Mouse (Mus musculus) embryonic stem cell, embryonic (primary cell): ENCODE results near the gene Tada3.

ENCODE experiments used
- CTCF ChIA-PET, 4 experiments: fragments of 300-600 bp in 2 of 4; fragments of 350-600 bp in 2 of 4; sonication (Branson Sonifier 250); formaldehyde crosslinking; loops; one replicate each; lab custom pipeline; 2022; ENCODE audit warnings: inconsistent platforms in 2 of 4; lab: Charles Lee
- POLR2A ChIA-PET, 4 experiments: fragments of 300-600 bp in 2 of 4; fragments of 350-600 bp in 2 of 4; sonication (Branson Sonifier 250); formaldehyde crosslinking; loops; one replicate each; lab custom pipeline; 2022; ENCODE audit warnings: antibody characterized with exemption in 4 of 4, inconsistent platforms in 1 of 4; lab: Charles Lee

The Tada3 gene

DNA sequence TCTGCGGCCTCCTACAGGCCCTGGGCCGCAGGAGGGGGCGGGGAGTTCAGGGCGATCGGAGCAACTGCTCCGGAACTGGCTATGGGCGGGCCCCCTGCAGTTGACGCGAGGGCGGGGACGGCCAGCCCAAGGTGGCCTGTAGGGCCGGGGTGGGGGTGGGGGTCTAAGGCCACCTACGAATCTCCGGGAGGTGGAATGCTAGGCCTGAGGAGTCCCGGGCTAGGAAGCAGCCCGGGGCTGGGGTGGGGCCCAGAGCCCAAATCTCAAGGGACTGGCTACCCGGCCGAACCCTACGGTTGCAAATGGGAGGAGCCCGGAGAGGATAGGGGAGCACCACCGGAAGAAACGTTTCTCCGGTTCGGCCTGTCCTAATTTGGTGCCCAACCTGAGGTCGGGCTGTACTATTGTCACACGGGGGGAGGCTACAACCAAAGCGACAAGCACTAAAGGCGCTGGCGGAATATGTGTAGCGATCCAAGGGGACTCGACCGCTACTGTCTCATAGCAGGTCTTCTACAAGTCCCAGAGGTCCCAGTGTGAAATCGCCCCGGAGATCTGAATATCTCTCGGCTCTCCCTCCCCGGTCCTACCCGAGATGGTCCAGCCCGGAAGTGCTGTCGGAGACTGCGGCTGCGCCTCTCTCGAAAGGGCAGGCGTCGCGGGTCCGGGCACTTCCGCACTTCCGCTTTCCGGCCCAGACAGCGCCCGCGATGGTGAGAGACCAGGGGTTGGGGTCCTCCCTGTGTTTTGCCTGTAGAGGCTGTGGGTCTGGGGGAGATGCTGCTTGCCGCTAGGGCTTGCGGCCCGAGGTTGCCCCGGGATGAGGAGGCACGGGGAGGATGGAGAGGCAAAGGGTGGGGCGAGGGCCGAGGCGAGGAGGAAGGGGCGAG, at the start of gene Tada3, which contains the start of gene Arpc4:
TSS of gene Tada3 (minus strand) at position 388 of the 890 bp plus-strand sequence.
TSS of gene Arpc4 (plus strand) at position 620 of the 890 bp plus-strand sequence.
- ChIA-PET POLR2A (interaction anchor here in 3 of 4 experiments (1.1 to 8.2 kb wide), 6 partner anchors 8 to 72 kb away, joined by 3 to 82 read pairs (median 39); partner anchors contain the start of gene Ttll3 (in 2 of the 3)), CTCF (no interaction called here)

- CTCF ChIA-PET = interaction anchor here (0.5 to 1.6 kb wide), 34 partner anchors 8 to 727 kb away, joined by 3 to 12 read pairs (median 4); partner anchors contain the start of genes Rpusd3 (in 3 of the 4), Jagn1 (in 2 of the 4), Cidec (in 1 of the 4) and Il17rc (in 1 of the 4)
- POLR2A ChIA-PET = interaction anchor here in 3 of 4 experiments (0.5 to 2.3 kb wide), 16 partner anchors 8 to 389 kb away, joined by 3 to 8 read pairs (median 4); partner anchors contain the start of genes Rpusd3 (in 2 of the 3) and Ttll3 (in 1 of the 3)
These were observed 49.7 kb upstream of the Tada3 start for GRCm38 (mm10) chr6:113427397-113427796.

DNA sequence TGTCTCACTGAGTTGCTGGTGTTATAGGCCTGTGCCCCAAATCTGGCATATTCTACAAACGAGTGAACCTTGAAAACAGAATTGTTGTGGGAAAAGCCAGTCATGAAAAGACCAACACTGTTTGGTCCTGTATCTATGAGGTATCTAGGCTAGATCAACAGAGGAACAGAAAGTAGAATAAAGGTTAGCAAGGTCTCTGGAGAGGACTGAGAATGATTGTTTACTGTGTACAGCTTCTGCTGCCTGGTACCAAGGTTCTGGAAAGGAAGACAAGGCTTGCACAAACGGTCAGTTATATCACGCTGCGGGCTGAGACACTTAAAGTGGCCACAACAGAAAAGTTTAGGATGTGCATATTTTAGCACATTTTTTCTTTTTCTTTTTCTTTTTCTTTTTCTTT, 49.0 kb upstream of the Tada3 start:
- POLR2A ChIA-PET = interaction anchor here in 3 of 4 experiments (0.5 to 2.3 kb wide), 11 partner anchors 8 to 388 kb away, joined by 3 to 8 read pairs (median 5); partner anchors contain the start of genes Rpusd3 (in 1 of the 3) and Ttll3 (in 1 of the 3)

GRCm38 (mm10) chr6:113424187-113424586, 46.5 kb upstream of the Tada3 start:
- ChIA-PET POLR2A (interaction anchor here in 2 of 4 experiments (0.9 to 1.6 kb wide), 7 partner anchors 14 to 57 kb away, joined by 3 to 4 read pairs (median 3); partner anchors contain the start of genes Jagn1 (in 1 of the 2) and Ttll3 (in 1 of the 2)), CTCF (interaction anchor here in 3 of 4 experiments (0.5 to 1.4 kb wide), 15 partner anchors 9 to 386 kb away, joined by 3 to 12 read pairs (median 4); partner anchors contain the start of genes Cidec (in 1 of the 3), Prrt3 (in 1 of the 3) and Ttll3 (in 1 of the 3))

More for the DNA sequence above, 49.0 kb upstream of the Tada3 start:
- CTCF ChIA-PET = interaction anchor here (0.5 to 1.6 kb wide), 28 partner anchors 8 to 294 kb away, joined by 3 to 12 read pairs (median 4); partner anchors contain the start of genes Rpusd3 (in 3 of the 4), Cidec (in 1 of the 4), Il17rc (in 1 of the 4) and Tatdn2 (in 1 of the 4)

GRCm38 (mm10) chr6:113423000-113423399, 45.3 kb upstream of the Tada3 start:
- ChIA-PET POLR2A (interaction anchor here in 2 of 4 experiments (0.7 to 1.6 kb wide), 5 partner anchors 13 to 34 kb away, joined by 3 to 4 read pairs (median 3); partner anchors contain the start of gene Ttll3 (in 1 of the 2)), CTCF (interaction anchor here in 2 of 4 experiments (0.6 to 1.2 kb wide), 4 partner anchors 18 to 238 kb away, joined by 3 to 4 read pairs (median 4); partner anchors contain the start of gene Ttll3 (in 1 of the 2))

- ChIA-PET POLR2A (interaction anchor here in 3 of 4 experiments (0.7 to 3.4 kb wide), 29 partner anchors 9 to 381 kb away, joined by 3 to 24 read pairs (median 4); partner anchors contain the start of genes Jagn1 (in 2 of the 3), Brpf1 (in 1 of the 3), Cpne9 (in 1 of the 3) and Emc3 (in 1 of the 3)), CTCF (interaction anchor here in 3 of 4 experiments (0.5 to 2.5 kb wide), 8 partner anchors 8 to 75 kb away, joined by 3 to 9 read pairs (median 4); no protein-coding TSS in a partner anchor)
These were observed 41.5 kb upstream of the Tada3 start, which contains the start of gene Rpusd3 for GRCm38 (mm10) chr6:113419199-113419587. Gene Rpusd3 (minus strand): TSS chr6:113419340.

- POLR2A ChIA-PET = interaction anchor here in 3 of 4 experiments (0.6 to 3.4 kb wide), 31 partner anchors 9 to 600 kb away, joined by 3 to 24 read pairs (median 4); partner anchors contain the start of genes Jagn1 (in 2 of the 3), Brpf1 (in 1 of the 3), Cpne9 (in 1 of the 3) and Emc3 (in 1 of the 3)
- CTCF ChIA-PET = interaction anchor here (0.6 to 2.5 kb wide), 6 partner anchors 9 to 23 kb away, joined by 3 to 9 read pairs (median 5); no protein-coding TSS in a partner anchor
These were observed 40.9 kb upstream of the Tada3 start for GRCm38 (mm10) chr6:113418441-113419198.

DNA sequence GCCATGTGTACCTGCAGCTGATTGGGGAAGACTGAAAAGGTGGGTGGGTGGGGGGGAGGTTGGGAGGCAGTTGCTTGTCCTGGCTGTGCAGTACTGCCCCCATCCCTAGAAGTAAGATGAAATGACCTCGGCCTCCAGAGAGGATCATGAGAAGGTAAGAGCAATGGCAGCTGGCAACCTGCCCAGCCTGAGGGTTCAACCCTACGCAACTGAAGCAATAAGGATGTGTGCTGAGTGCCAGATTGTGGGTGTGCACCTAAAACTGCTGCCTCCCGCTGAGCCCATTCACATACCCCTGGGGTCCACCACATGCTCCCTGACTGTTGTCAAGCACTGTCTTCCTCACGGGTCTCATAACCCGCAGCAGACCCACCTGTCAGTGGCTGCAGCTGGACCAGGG, 38.7 kb upstream of the Tada3 start:
- ChIA-PET CTCF (interaction anchor here in 1 of 4 experiments (0.9 kb wide), 1 partner anchor 11 kb away, joined by 3 read pairs; no protein-coding TSS in a partner anchor), POLR2A (interaction anchor here in 3 of 4 experiments (0.6 to 1.4 kb wide), 4 partner anchors 9 to 222 kb away, joined by 3 to 4 read pairs (median 4); partner anchors contain the start of gene Irak2 (in 1 of the 3))

- POLR2A ChIA-PET = interaction anchor here in 2 of 4 experiments (0.9 to 11.7 kb wide), 10 partner anchors 8 to 104 kb away, joined by 3 to 114 read pairs (median 5); partner anchors contain the start of genes Jagn1 (in 1 of the 2), Prrt3 (in 1 of the 2), Rpusd3 (in 1 of the 2) and Ttll3 (in 1 of the 2)
- CTCF ChIA-PET = no interaction called here
These were observed 32.3 kb upstream of the Tada3 start for GRCm38 (mm10) chr6:113410001-113410400.

DNA sequence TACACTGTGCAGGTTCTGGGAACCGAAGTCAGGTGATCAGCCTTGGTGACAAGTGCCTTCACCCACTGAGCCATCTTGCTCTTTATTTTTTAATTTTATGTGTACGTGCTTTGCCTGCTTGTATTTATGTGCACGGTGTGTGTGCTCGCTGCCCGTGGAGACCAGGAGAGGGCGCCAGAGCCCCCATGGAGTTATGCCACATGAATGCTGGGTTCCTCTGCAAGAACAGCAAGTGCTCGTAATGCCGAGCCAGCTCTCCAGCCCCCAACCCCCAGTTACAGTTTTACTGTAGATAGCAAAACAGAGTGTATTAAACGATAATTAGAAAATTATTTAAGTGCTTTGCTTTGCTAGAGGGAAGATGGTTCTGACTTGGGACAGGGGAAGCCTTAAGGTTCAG, 29.0 kb upstream of the Tada3 start:
- ChIA-PET POLR2A (interaction anchor here in 3 of 4 experiments (1.0 to 11.7 kb wide), 11 partner anchors 10 to 80 kb away, joined by 3 to 114 read pairs (median 4); partner anchors contain the start of genes Rpusd3 (in 2 of the 3), Jagn1 (in 1 of the 3), Ogg1 (in 1 of the 3) and Ttll3 (in 1 of the 3)), CTCF (interaction anchor here (0.5 to 2.2 kb wide), 17 partner anchors 12 to 684 kb away, joined by 3 to 12 read pairs (median 4); partner anchors contain the start of genes Cidec (in 1 of the 4), Fancd2os (in 1 of the 4), Rpusd3 (in 1 of the 4) and Ttll3 (in 1 of the 4))

GRCm38 (mm10) chr6:113405483-113405882, 27.8 kb upstream of the Tada3 start:
- ChIA-PET POLR2A (interaction anchor here in 3 of 4 experiments (0.5 to 11.7 kb wide), 12 partner anchors 8 to 38 kb away, joined by 3 to 114 read pairs (median 4); partner anchors contain the start of genes Rpusd3 (in 2 of the 3) and Ttll3 (in 1 of the 3)), CTCF (interaction anchor here (0.6 to 2.2 kb wide), 9 partner anchors 11 to 572 kb away, joined by 3 to 8 read pairs (median 4); partner anchors contain the start of gene Rpusd3 (in 1 of the 4))

DNA sequence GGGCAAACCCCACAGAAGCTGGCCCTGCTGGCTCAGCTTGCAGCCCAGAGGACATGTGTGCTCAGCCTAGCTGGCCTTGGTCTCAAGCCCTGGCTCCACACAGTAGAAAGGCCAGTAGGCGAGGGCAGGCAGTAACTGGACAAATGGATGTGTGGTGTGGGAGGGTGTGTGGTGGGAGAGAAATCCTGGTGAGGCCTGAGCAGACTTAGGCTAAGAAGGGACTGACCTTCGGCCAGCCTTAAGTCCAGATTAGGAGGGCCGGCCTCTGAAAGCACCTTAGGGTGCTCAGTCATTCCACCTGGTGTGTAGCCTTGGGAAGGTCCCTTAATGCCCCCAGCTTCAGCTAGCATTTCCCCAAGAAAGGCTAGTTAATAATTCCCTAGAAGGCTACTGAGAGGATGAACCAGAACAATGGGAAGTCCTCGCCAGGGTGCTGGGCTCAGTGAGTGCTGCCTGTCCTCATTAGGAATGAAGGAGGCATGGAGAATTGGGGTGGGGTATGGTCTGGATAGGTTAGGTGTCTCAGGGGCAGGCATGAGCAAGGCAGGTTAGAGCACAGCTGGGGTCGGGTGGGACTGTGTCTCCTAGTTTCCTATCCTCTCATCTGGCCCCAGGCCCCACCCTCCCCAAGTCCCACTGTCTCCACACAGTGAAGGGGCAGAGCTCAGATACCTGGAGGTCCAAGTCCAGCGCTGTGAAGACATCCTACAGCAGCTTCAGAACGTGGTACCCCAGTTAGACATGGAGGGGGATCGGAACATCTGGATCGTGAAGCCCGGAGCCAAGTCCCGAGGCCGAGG, 27.2 kb upstream of the Tada3 start:
- POLR2A ChIA-PET = interaction anchor here in 3 of 4 experiments (0.5 to 11.7 kb wide), 16 partner anchors 8 to 99 kb away, joined by 3 to 114 read pairs (median 3); partner anchors contain the start of genes Rpusd3 (in 2 of the 3), Ogg1 (in 1 of the 3) and Ttll3 (in 1 of the 3)
- CTCF ChIA-PET = interaction anchor here in 3 of 4 experiments (0.6 to 2.2 kb wide), 7 partner anchors 15 to 573 kb away, joined by 3 to 8 read pairs (median 6); partner anchors contain the start of gene Rpusd3 (in 1 of the 3)

DNA sequence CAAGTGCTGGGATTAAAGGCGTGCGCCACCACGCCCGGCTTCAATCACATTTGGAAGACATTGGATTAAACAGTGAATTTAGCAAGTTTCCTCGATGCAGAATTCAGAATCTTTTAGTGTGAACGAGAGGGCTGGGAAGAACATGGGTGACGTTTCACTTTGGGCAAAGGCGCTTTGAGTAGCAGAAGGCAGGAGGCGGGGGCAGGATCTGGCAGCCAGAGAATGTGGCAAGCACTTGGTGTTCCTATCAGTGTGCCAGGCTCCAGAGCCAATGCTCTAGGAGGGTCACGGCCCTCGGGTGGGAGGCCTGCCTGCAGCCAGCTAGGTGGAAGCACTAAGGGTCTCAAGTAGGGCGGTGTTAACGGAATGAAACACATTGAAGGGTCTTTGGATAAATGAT, 24.4 kb upstream of the Tada3 start:
- CTCF ChIA-PET = interaction anchor here in 2 of 4 experiments (0.7 to 1.0 kb wide), 2 partner anchors 16 to 92 kb away, joined by 3 to 4 read pairs; no protein-coding TSS in a partner anchor
- POLR2A ChIA-PET = interaction anchor here in 3 of 4 experiments (0.7 to 11.7 kb wide), 7 partner anchors 9 to 568 kb away, joined by 3 to 114 read pairs (median 5); partner anchors contain the start of genes Emc3 (in 1 of the 3), Fancd2 (in 1 of the 3) and Ttll3 (in 1 of the 3)

DNA sequence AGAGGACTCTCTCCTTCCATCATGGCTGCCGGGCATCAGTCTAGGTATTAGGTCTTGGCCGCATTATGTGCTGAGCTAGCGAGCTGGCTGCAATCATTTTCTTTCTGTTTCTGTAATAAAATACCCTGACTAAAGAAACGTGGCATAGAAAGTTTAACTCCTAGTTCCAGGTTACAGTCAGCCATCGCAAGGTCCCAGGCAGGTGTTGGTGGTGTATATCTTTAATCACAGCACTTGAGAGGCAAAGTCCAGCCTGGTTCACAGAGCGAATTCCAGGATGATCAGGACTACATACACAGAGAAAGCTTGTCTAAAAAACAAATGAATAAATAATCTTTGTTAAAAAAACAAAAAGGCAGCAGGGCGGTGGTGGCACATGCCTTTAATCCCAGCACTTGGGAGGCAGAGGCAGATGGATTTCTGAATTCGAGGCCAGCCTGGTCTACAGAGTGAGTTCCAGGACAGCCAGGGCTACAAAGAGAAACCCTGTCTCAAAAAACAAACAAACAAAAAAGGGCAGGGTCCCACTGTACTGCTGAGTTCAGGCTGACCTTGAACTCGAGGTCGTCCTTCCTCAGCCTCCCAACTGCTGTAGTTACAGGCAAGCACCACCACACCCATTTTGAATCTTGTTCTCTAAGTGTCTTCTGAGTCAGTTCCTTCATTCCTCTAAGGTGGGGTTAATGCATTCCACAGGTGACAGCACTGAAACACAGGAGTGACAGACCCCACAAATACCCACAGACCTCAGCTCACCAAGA, 18.8 kb upstream of the Tada3 start:
- CTCF ChIA-PET = interaction anchor here in 3 of 4 experiments (0.6 to 1.8 kb wide), 5 partner anchors 11 to 204 kb away, joined by 3 to 5 read pairs (median 4); partner anchors contain the start of gene Fancd2os (in 1 of the 3)
- POLR2A ChIA-PET = interaction anchor here in 2 of 4 experiments (0.7 to 12.1 kb wide), 11 partner anchors 9 to 105 kb away, joined by 3 to 114 read pairs (median 4); partner anchors contain the start of genes Arpc4 (in 1 of the 2) and Il17rc (in 1 of the 2)
